Mouse (Mus musculus): ENCODE results near the gene Lrrn4.

DNA sequence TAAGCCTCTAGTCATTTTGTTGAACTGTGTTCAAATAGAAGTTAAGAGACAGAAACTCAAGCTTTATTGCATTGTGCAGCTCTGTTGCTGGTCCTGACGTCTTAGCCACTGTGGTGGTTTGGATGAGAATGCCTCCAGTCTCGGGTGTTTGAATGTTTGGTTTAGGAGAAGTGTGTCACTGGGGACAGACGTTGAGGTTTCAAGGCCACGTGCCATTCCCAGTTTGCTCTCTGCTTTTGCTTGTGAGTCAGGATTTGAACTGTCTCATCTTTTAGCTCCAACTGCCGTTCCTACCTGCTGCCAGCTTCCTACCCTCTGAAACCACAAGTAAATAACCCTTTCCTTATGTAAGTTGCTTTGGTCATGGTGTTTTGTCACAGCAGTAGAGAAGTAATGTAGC, 13.2 kb downstream of the Lrrn4 start:
- TF ChIP-seq CTCF (IDR thresholded peaks at IDR 0.05; ENCODE audit: insufficient read depth, low read length): no peak
- no peak for TF ChIP-seq POLR2A (IDR thresholded peaks at IDR 0.05; ENCODE audit: borderline replicate concordance, extremely low read depth, low read depth, low read length)
